Mouse (Mus musculus): ENCODE results near the gene Rdx.

The Rdx gene

DNA sequence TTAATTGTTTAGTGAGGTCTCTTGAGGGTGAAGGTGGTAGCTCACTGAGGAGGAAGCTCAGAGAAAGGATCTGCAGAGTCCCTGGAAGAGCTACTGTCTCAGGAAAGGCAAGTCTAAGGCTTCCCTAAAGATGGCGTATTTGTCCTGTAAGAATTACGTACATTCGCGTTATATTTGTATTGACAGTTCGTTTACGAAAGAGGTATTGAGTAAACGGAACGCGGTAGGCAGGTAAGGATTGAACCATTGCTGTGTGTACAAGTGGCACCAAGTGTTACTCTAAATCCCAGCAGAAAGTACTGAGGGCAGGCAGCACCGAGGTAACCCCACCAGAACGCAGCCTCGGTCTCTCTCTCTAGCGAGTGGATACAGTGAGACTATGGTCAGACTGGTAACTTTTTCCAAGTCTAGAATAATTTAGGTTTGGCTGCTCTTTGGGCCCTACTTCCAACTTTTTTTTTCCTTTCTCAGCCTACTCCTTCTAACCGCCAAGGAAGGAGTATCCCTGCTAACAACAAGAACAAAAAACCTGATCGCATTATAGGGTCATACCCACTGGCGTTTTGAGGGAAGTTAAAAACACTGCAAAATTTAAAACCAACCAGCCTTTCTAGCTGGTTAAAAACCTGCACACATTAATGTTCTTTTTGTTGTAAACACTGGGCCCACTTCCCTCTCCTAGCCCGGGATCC, at the start of gene Rdx:
TSS of gene Rdx (plus strand) at position 45 of the 692 bp plus-strand sequence.
- DNase-seq (ENCODE audit: low read depth), result no peak

- no peak for DNase-seq (ENCODE audit: low read depth)
These were observed 43.5 kb upstream of the Rdx start for GRCm38 (mm10) chr9:52003501-52003900.

GRCm38 (mm10) chr9:52007341-52007740, 39.6 kb upstream of the Rdx start:
- DNase-seq (ENCODE audit: low read depth), result no peak

DNA sequence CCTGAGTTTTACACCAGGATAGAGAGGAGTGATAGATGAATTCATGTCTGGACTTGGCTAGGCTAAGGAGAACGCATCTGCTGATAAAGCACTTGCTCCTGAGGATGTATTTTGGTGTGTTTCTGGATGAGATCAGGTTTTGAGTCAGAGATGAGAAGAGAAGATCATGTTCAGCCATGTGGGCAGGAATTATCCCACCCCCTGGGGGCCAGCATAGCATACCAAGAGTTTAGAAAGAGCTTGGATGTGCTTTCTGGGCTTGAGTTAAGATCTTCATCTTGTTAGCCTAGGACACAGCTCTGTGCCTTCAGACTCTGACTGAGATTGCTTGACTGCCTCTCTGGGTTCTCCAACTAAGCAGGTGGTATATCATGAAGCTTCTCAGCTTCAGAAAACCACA, 38.5 kb upstream of the Rdx start:
- DNase-seq (ENCODE audit: low read depth), result no peak

GRCm38 (mm10) chr9:52012311-52012710, 34.7 kb upstream of the Rdx start:
- no peak for DNase-seq (ENCODE audit: low read depth)

- DNase-seq (ENCODE audit: low read depth), result no peak
These were observed 34.1 kb upstream of the Rdx start for GRCm38 (mm10) chr9:52012781-52013436.

- DNase-seq (ENCODE audit: low read depth), result no peak
These were observed 33.0 kb upstream of the Rdx start for GRCm38 (mm10) chr9:52013900-52014455.

DNA sequence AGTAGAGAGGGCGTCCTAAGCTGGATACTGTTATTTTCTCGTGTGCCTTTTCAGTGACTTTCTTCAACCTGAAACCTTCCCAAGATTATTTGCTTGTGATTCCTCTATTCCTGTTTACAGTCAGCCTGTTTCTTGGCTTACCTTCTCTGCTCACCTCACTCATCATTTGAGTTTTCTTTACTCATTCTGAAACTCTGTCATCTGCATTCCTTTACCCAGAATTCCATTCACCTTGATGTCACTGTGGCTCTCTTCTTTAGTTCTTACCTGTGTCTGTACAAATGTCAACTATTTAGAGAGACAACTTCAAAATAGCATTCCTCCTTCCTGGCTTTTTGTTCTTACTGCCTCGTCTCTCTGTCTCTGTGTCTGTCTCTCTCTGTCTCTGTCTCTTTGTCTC, 29.9 kb upstream of the Rdx start:
- DNase-seq (ENCODE audit: low read depth), result no peak

GRCm38 (mm10) chr9:52017824-52018223, 29.1 kb upstream of the Rdx start:
- DNase-seq (ENCODE audit: low read depth), result no peak

GRCm38 (mm10) chr9:52018505-52018904, 28.5 kb upstream of the Rdx start:
- DNase-seq (ENCODE audit: low read depth), result no peak

DNA sequence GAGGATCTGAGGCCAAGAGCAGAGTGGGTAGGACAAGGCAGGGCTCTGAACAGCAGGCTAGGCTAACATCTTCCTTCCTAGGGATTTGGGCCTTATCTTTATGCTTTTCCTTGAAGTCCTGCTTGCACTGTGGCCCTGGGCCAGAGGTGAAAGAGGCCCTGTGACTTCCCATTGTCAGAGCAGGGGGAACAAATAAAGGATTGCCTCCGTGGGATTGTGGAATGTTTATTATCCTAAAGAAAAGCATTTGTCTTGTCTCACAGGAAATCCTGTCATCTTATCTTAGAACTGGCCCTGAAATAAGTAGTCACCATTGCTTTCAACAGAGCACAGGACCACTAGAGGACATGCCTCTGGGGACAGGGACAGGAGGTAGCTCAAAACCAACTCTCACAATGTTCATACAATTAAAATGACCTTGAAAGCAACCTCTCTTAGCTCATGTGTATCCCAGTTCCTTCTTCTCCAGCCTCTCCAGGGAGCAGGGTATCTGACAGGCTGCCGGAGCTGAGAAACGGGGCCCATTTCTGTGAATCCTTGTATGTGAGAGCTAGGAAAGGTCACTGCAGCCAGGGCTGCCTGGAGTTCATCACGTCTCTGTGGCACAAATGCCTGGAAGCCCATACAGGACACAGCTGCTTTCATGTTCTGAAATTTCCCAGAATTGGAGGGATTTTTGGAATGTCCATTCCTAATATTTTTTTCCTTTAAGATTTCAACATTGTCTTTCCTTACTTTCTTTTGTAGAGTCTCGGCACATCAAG, 19.5 kb upstream of the Rdx start:
- DNase-seq (ENCODE audit: low read depth), result no peak

DNA sequence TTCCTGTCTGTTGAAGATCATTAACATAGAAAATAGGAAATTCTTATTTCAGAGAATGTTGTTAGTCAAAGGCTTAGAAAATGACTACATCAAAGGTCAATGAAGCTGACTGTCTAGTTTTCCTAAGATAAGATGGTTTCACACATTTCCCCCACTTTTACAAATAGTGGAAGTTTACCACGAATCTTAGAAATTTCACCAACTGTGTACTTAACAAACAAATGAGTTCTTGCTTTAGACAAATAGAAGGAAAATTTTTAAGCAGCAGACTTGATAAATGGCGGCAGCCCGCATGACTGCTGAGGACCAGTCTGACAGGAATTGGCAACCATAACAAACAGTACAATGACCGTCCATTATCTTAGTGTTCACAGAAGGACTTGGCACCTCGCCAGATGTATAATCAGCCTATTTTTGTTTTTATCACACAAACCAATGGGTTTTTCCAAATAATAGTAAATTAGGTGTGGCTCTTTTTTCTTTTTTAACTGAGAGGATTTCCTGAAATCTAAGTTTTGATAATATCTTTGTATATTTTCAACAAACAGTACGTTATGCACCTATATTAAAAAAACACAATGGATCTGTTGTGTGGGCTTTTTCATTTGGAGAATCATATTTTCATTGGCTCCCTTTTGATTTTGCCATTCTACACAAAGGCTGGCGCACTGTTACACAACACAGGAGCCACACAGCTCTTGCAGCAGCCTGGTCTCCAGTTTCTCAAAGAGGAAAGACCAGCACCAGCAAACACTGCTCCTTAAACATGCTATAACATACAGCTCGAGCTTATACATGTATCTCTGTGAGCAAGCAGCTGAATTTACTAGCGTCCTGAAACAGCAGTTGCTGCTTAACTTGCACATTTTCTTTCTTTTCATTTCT, 18.2 kb upstream of the Rdx start:
- no peak for DNase-seq (ENCODE audit: low read depth)

GRCm38 (mm10) chr9:52031501-52031900, 15.5 kb upstream of the Rdx start:
- no peak for DNase-seq (ENCODE audit: low read depth)

DNA sequence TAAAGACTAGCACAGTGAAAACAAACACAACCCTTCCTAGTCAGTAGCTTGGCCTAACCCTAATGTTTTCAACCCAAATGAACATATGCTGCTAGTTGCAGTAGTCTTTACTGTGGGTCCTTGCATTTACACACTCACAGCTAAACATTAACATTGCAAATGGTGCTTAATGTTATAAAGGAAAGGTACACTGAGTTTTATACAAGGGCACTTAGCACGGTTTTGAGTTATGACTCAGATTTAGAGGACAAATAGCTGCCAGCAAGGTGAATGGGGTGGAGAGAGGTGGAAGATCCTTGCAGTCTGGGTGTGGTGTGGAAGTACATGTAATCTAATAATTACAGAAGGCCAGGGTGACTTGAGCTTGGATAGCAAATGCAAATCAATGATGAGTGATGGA, 9.5 kb upstream of the Rdx start:
- DNase-seq (ENCODE audit: low read depth), result no peak

DNA sequence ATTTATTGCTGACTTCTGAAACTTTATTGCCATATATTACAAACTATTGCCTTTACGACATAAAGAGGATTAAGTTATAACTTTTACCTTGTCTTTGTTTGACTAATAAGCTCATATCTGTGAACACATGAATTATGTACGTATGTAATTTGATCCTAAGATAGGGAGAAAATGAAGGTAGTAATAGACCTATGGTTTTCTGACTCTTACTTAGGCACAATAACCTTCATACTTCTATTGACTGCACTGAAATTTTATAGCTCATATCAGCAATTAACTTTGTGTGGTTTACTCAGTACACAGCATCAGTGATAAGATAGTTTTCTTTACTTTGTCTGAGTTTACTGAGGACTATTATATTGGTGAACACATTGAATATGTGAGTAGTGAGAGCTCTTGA, 5.3 kb upstream of the Rdx start:
- no peak for DNase-seq (ENCODE audit: low read depth)

DNA sequence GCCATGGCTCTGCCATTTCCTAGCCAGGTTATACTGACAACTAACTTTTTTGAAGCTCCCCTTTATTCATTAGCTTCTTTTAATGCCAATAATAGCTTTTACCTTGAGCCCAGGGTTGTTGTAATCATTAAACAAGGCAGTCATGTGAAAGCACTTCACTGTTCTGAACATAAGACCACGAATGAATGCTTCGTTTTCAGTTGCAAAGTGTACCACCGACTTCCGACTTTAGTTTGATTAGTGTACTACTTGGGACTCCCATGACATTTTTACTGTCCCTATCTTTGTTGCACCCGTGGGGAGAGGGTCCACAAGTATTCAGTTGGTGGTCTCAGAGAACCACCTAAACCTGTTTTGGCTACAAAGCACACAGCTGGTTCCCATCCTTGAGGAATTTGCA, 287 bp upstream of the Rdx start:
- DNase-seq (ENCODE audit: low read depth), result no peak

DNA sequence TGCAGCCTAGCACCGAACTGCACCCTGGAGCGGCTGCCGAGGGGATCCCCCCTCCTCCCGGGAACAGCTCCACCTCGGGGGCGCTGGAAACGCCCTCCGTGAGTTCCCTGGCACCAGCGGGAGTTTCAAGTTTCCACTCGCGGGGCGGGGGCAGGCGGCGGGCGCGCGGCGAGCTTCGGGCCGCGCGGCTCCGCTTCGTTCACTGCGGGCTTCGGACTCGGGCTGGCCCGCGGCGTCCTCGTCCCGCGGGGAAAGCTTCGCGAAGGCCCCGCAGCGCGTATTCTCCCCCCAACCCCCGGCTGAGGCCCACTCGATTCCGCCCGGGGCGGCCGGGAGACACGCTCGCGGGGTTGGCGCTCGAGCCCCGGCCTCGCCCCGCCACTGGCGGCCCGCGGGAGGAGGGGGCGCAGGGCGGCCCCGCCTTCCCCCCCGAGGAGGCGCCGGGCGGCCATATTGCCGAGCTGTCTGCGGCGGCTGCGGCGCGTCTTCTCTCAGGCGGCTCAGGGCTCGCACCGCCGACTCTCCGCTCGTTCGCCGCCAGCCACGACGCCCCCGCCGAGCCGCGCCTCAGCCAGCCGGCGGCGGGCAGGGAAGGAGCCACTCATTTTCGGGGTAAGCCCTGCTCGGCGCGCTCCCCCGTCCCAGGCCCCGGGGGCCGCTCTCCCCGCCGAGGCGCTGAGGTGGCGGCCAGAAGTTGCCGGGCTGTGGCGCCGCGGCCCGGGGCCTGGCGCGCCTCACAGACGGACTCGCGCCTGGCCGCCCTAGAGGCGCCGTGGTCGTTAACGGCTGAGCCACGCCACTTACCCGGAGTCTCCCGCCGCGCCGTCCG, 1.1 kb downstream of the Rdx start:
- no peak for DNase-seq (ENCODE audit: low read depth)

DNA sequence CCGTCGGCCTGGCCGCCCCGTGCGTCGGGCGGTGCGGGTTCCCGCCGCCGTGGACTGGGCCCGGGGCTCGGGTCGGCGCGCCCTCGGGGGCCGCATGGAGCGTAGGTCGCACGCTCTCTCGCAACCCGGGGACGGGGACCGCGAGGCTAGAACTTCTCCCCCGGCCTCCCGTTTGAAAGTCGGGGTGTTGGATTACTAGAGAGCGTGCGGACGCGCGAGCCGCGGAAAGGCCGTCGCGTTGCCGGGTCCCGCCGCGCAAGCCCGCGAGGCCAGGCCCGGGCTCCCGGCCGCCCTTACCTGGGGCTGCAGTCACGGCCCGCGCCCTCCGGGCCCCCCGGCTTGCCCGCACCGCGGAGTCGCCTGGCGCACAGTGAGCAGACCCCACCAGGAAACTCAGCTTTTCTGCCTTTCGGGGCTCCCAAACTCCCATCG, 1.7 kb downstream of the Rdx start:
- no peak for DNase-seq (ENCODE audit: low read depth)

- DNase-seq (ENCODE audit: low read depth), result no peak
These were observed 2.6 kb downstream of the Rdx start for GRCm38 (mm10) chr9:52049605-52050004.

- no peak for DNase-seq (ENCODE audit: low read depth)
These were observed 3.4 kb downstream of the Rdx start for GRCm38 (mm10) chr9:52050361-52050760.

DNA sequence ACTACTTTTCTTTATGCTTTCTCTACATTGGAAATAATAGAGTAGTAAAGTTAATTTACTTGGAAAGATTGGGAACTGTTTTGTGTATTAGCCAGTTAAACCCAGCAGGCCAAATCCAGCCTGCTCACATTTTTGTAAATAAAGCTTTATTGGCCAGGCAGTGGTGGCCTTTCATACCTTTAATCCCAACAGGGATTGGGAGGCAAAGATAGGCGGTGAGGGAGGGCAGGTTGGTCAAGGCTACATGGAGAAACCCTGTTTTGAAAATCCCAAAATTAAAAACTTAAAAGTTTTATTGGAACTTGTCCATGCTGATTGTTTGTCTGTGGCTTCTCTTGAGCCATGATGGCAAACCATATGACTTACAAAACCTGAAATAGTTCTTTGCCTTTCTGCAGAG, 5.2 kb downstream of the Rdx start:
- DNase-seq (ENCODE audit: low read depth), result no peak

All from c-Kit-positive CD71-positive TER-119-negative erythroid progenitor cells, embryonic 14.5 days (primary cell).